Mouse (Mus musculus): ENCODE measurements around the gene Jarid2.

GRCm38 (mm10) chr13:44800059-44800458 lies 70.8 kb downstream of the Jarid2 start:
- TF ChIP-seq CTCF (IDR thresholded peaks at IDR 0.05; ENCODE audit: low read depth, low read length) (no peak), POLR2A (IDR thresholded peaks at IDR 0.05; ENCODE audit: insufficient read depth, low read length) (no peak), EP300 (IDR thresholded peaks at IDR 0.05; ENCODE audit: insufficient read depth, low read depth, low read length) (no peak)

All from ES-Bruce4 (cell line).